Mouse (Mus musculus): ENCODE results near the gene Gm10337. TPM values are rescaled to one million over a fixed set of nuclear protein-coding genes. Genes with fewer than 3 reads are reported as not detected.

Gene Gm10337
- polyA plus RNA-seq, 1 experiment from 2014 or later, result not detected

DNA sequence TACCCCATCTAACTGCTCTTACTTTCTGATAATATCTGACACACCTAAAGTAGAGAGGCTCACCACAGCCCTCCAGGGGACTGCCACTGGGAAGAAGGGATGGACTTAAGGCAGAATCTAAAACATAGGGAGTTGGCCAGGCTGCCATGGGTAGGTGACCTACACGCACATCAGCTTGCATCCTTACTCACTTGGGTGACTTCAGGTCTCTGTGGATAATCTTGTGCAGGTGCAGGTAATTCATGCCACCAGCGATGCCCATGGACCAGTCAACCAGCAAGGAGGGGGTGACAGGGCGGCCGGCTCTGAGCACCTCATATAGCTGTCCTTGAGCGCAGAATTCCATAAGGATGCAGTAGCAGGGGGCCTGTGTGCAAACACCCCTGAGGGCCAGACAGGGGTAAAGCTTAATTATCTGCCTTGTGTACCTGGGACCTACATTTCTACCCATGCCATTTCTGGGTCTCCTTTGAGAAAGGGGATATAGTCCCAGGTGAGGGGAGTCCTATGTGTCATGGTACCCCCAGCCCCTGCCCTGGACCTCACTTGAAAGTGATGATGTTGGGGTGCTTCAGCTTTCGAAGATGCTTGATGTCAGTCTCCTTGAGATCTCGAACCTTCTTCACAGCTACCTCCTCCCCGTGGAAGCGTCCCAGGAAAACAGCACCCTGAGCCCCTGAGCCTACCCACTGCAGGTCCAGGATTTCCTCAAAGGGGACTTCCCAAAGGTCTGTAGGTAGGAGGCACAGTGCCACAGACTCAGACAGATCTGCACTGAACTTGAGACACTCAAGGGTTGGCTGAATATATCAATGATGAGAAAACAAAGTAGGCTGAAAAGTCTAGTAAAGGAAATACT, 631 bp downstream of the Gm10337 start:
- Histone ChIP-seq H3K4me2 (ENCODE audit: low read depth, low read length) (no peak overlapping the region), H3K4me3 (ENCODE audit: low read depth, low read length) (no peak overlapping the region), H3K27me3 (ENCODE audit: control insufficient read depth, insufficient read depth, low read length) (no peaks in the 10 kb centered on the region), H3K9me3 (ENCODE audit: control insufficient read depth, low read length) (no peaks in the 10 kb centered on the region), H3K9ac (replicated peaks; ENCODE audit: low read depth, low read length) (no peak overlapping the region), H3K27ac (ENCODE audit: low read depth, low read length) (no peak overlapping the region), H3K4me1 (ENCODE audit: control insufficient read depth, insufficient read depth, low read length) (peaks cover 3% of the 10 kb centered on the region), H3K36me3 (ENCODE audit: control insufficient read depth, insufficient read depth, low read length) (peaks cover 70% of the 10 kb centered on the region)
- WGBS, result 92% methylated on average over 9 of the region's 9 CpGs
- ATAC-seq (ENCODE audit: low read depth), result no peak

DNA sequence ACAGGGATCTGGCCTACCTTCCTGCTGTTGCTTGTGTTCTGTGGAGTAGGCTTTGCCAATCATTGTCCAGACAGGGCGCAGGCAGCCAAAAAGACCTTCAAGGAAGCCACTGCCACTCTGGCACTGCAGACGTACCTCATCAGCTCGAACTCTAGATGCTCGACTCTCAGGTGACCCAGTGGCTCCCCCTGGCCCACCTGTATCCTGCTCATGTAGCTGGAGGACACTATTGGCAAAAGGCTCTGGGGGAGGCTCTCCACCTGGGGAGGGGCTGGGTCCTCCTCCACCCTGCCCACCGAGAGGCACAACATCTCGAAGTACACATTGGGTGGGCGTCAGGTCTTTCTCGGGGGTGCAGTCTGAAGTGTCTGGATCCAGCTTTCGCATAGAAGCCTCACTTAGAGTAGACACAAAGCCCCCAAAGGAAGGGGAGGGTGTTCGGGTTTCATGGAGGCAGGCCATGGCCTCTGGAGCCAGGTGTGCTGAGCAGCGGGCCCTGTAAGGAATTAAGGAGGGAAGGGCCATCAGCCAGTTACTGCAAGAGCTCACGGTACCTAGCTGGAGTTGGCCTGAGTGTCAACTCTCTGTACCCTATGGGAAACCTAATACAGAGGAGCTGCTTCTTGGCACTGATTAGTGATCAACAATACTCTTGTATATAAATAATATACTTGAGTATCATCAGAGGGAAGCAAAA, 1.7 kb downstream of the Gm10337 start:
- H3K9me3 ChIP-seq (ENCODE audit: control insufficient read depth, low read length), result no peaks in the 10 kb centered on the region
- H3K9ac ChIP-seq (replicated peaks; ENCODE audit: low read depth, low read length), result no peak overlapping the region
- no peak for ATAC-seq (ENCODE audit: low read depth)
- peaks cover 13% of the 10 kb centered on the region for H3K4me1 ChIP-seq (ENCODE audit: control insufficient read depth, insufficient read depth, low read length)
- H3K36me3 ChIP-seq (ENCODE audit: control insufficient read depth, insufficient read depth, low read length), result peaks cover 59% of the 10 kb centered on the region
- no peak overlapping the region for H3K27ac ChIP-seq (ENCODE audit: low read depth, low read length)
- 81% methylated on average over 12 of the region's 12 CpGs for WGBS
- no peaks in the 10 kb centered on the region for H3K27me3 ChIP-seq (ENCODE audit: control insufficient read depth, insufficient read depth, low read length)
- H3K4me3 ChIP-seq (ENCODE audit: low read depth, low read length), result no peak overlapping the region
- H3K4me2 ChIP-seq (ENCODE audit: low read depth, low read length), result no peak overlapping the region

DNA sequence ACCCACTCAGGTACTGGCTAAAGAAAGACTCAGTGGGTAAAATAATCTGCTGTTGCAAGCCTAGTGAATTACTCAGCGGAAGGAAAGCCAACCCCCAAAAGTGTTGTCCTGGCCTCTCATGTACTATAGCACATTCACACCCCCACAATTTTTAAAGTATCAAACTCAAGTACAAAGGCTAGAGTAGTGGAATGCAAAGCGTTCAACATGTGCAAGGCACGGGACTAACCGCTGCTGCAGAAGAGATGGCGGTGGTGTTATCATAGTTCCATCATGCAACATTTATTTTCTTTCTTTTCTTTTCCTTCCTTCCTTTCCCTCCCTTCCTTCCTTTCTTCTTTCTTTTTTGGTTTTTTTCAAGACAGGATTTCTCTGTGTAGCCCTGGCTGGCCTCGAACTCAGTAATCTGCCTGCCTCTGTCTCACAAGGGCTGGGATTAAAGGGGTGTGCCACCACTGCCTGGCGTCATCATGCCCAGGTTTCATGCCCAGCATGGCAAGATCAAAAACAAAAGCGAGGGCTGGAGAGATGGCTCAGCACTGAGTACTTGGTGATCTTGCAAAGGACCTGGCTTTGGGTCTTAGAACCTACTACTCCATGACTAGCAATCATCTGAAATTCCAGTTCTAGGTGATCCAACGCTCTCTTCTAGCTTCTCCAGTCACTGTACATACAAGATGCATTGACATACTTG, 2.4 kb downstream of the Gm10337 start:
- Histone ChIP-seq H3K4me3 (ENCODE audit: low read depth, low read length) (no peak overlapping the region), H3K4me2 (ENCODE audit: low read depth, low read length) (no peak overlapping the region), H3K9me3 (ENCODE audit: control insufficient read depth, low read length) (no peaks in the 10 kb centered on the region), H3K4me1 (ENCODE audit: control insufficient read depth, insufficient read depth, low read length) (peaks cover 13% of the 10 kb centered on the region), H3K27ac (ENCODE audit: low read depth, low read length) (no peak overlapping the region), H3K36me3 (ENCODE audit: control insufficient read depth, insufficient read depth, low read length) (peaks cover 52% of the 10 kb centered on the region), H3K9ac (replicated peaks; ENCODE audit: low read depth, low read length) (no peak overlapping the region), H3K27me3 (ENCODE audit: control insufficient read depth, insufficient read depth, low read length) (no peaks in the 10 kb centered on the region)
- WGBS, result 91% methylated on average over 9 of the region's 9 CpGs
- ATAC-seq (ENCODE audit: low read depth), result no peak

DNA sequence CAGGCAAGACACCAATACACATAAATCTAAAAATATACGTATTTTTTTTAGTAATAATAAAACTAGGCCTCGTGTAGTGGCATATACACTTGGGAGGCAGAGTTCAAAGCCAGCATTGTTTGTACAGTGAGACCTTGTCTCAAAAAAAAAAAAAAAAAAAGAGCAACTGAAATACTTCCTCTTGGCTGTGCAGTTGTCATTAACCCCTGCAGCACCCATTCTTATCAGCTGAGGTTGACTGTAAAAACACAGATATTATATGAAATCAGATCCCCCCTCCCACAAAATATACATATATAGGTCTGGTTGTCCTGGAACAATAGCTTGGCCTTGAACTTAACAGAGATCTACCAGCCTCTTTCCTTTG, 2.9 kb downstream of the Gm10337 start:
- no peak for ATAC-seq (ENCODE audit: low read depth)
- no peak overlapping the region for H3K4me2 ChIP-seq (ENCODE audit: low read depth, low read length)
- no peaks in the 10 kb centered on the region for H3K27me3 ChIP-seq (ENCODE audit: control insufficient read depth, insufficient read depth, low read length)
- no peak overlapping the region for H3K9ac ChIP-seq (replicated peaks; ENCODE audit: low read depth, low read length)
- H3K4me3 ChIP-seq (ENCODE audit: low read depth, low read length), result no peak overlapping the region
- peaks cover 47% of the 10 kb centered on the region for H3K36me3 ChIP-seq (ENCODE audit: control insufficient read depth, insufficient read depth, low read length)
- 57% methylated on average over 2 of the region's 2 CpGs for WGBS
- no peak overlapping the region for H3K27ac ChIP-seq (ENCODE audit: low read depth, low read length)
- H3K4me1 ChIP-seq (ENCODE audit: control insufficient read depth, insufficient read depth, low read length), result peaks cover 18% of the 10 kb centered on the region
- no peaks in the 10 kb centered on the region for H3K9me3 ChIP-seq (ENCODE audit: control insufficient read depth, low read length)

DNA sequence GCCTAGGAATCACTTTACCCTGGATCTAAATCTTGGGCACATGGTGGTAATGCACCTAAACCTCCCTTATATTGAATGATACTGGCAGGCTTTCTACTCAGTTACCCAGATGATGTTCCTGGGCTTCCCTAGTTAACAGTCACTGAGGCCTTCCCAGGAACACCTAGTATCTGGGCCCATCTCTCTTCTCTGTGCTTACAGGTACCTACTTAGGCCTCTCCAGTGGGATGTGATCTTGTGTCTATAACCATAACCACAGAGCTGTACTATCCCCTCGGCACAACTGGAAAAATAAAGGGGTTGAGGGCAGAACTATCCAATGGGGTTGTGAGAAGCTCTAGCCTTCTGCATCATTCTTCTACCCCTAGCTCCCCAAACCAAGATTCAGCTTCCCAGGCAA, 3.3 kb downstream of the Gm10337 start:
- H3K4me2 ChIP-seq (ENCODE audit: low read depth, low read length), result no peak overlapping the region
- no peak overlapping the region for H3K27ac ChIP-seq (ENCODE audit: low read depth, low read length)
- no peak for ATAC-seq (ENCODE audit: low read depth)
- H3K4me3 ChIP-seq (ENCODE audit: low read depth, low read length), result no peak overlapping the region
- 86% methylated on average over 1 of the region's 1 CpGs for WGBS
- no peaks in the 10 kb centered on the region for H3K9me3 ChIP-seq (ENCODE audit: control insufficient read depth, low read length)
- no peak overlapping the region for H3K9ac ChIP-seq (replicated peaks; ENCODE audit: low read depth, low read length)
- peaks cover 22% of the 10 kb centered on the region for H3K4me1 ChIP-seq (ENCODE audit: control insufficient read depth, insufficient read depth, low read length)
- H3K27me3 ChIP-seq (ENCODE audit: control insufficient read depth, insufficient read depth, low read length), result no peaks in the 10 kb centered on the region
- peaks cover 42% of the 10 kb centered on the region for H3K36me3 ChIP-seq (ENCODE audit: control insufficient read depth, insufficient read depth, low read length)

DNA sequence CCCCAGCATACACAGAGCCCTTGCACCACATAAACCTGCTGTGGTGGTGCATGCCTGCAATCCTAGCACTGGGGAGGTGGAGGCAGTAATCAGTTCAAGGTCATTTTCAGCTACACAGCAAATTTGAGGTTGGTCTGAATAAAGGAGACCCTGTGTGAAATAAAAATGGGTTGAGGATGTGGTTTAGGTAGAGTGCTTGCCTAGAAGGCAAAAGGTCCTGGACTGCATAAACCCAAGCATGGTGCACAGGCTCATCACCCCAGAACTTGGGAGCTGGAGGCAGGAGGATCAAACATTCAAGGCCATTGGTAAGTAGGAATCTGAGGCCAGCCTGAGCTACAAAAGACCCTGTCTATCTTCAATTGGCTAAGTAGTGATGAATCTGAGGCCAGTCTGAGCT, 4.0 kb downstream of the Gm10337 start:
- ATAC-seq (ENCODE audit: low read depth), result no peak
- peaks cover 29% of the 10 kb centered on the region for H3K4me1 ChIP-seq (ENCODE audit: control insufficient read depth, insufficient read depth, low read length)

DNA sequence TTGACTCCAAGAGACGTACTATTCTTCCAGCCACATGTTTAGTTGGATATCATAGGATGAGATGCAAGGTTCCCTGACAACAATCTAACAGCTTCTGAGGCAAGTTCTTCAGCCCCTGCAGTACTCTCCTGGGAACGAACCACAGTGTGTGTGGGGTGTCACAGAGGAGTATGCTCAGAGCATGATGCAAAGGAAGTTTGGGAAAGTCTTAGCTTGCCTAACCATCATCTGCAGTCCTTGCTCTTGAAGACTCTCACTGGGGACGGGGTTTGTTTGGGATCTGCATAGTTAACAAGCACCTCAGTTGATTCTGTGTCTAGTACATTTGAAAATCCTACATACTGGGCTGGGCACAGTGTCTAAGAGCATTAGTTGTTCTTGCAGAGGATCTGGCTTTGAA, 4.8 kb downstream of the Gm10337 start:
- H3K4me2 ChIP-seq (ENCODE audit: low read depth, low read length), result no peak overlapping the region
- H3K27ac ChIP-seq (ENCODE audit: low read depth, low read length), result no peak overlapping the region
- H3K27me3 ChIP-seq (ENCODE audit: control insufficient read depth, insufficient read depth, low read length), result no peaks in the 10 kb centered on the region
- no peaks in the 10 kb centered on the region for H3K9me3 ChIP-seq (ENCODE audit: control insufficient read depth, low read length)
- no peak overlapping the region for H3K4me3 ChIP-seq (ENCODE audit: low read depth, low read length)
- no peak for ATAC-seq (ENCODE audit: low read depth)
- 95% methylated on average over 3 of the region's 3 CpGs for WGBS
- peaks cover 32% of the 10 kb centered on the region for H3K4me1 ChIP-seq (ENCODE audit: control insufficient read depth, insufficient read depth, low read length)
- peaks cover 28% of the 10 kb centered on the region for H3K36me3 ChIP-seq (ENCODE audit: control insufficient read depth, insufficient read depth, low read length)
- H3K9ac ChIP-seq (replicated peaks; ENCODE audit: low read depth, low read length), result no peak overlapping the region

More for the DNA sequence above, 4.0 kb downstream of the Gm10337 start:
- no peak overlapping the region for H3K4me2 ChIP-seq (ENCODE audit: low read depth, low read length)
- peaks cover 35% of the 10 kb centered on the region for H3K36me3 ChIP-seq (ENCODE audit: control insufficient read depth, insufficient read depth, low read length)
- H3K27ac ChIP-seq (ENCODE audit: low read depth, low read length), result no peak overlapping the region
- H3K9me3 ChIP-seq (ENCODE audit: control insufficient read depth, low read length), result no peaks in the 10 kb centered on the region
- H3K9ac ChIP-seq (replicated peaks; ENCODE audit: low read depth, low read length), result no peak overlapping the region
- no peaks in the 10 kb centered on the region for H3K27me3 ChIP-seq (ENCODE audit: control insufficient read depth, insufficient read depth, low read length)
- no peak overlapping the region for H3K4me3 ChIP-seq (ENCODE audit: low read depth, low read length)

DNA sequence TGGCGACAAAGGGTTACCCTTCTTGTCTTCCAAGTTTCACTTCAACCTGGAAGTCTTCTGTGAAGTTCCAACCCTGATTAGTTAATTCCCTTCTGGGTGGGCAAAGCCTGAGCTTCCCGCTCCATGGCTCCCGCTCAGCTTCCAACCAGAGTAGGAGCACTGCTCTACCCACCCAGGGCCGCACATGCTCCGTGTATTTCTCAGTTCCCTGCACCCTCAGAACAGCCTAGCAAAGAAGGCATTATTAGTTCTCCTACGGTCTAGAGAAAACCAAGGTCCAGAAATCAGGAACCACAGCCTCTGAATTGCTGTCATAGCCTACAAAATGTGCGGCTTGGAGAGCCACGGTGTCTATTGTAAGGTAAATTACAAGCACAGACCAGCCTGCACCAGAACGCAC, 6.6 kb downstream of the Gm10337 start:
- Histone ChIP-seq H3K36me3 (ENCODE audit: control insufficient read depth, insufficient read depth, low read length) (peaks cover 11% of the 10 kb centered on the region; the same call in 1 of the 2 replicates), H3K9ac (replicated peaks; ENCODE audit: low read depth, low read length) (peak overlapping the region; percentile 44), H3K4me2 (ENCODE audit: low read depth, low read length) (peak overlapping the region; percentile 51), H3K4me1 (ENCODE audit: control insufficient read depth, insufficient read depth, low read length) (peaks cover 32% of the 10 kb centered on the region), H3K27me3 (ENCODE audit: control insufficient read depth, insufficient read depth, low read length) (no peaks in the 10 kb centered on the region), H3K9me3 (ENCODE audit: control insufficient read depth, low read length) (no peaks in the 10 kb centered on the region), H3K4me3 (ENCODE audit: low read depth, low read length) (peak overlapping the region; percentile 43), H3K27ac (ENCODE audit: low read depth, low read length) (peak overlapping the region; percentile 79)
- WGBS, result 3% methylated on average over 9 of the region's 9 CpGs
- peak; percentile 74 for ATAC-seq (ENCODE audit: low read depth)
